Mouse (Mus musculus): ENCODE data around the gene Gfod1. TPM values are rescaled to one million over a fixed set of nuclear protein-coding genes. Genes with fewer than 3 reads are reported as not detected.

Gfod1 gene
- 10.5 TPM for polyA plus RNA-seq (2017; shearing (Covaris generic))

GRCm38 (mm10) chr13:43304018-43304431, at the start of gene Gfod1:
Gfod1 (minus strand) TSS chr13:43304172.

GRCm38 (mm10) chr13:43171020-43171710, 132.8 kb downstream of the Gfod1 start, which contains the start of gene Tbc1d7:
Tbc1d7 (minus strand) TSS chr13:43171501.

Other genes starting within 250 kb of the Gfod1 start
- 4.6 TPM for gene Tbc1d7, start 132.7 kb downstream of the Gfod1 start, polyA plus RNA-seq (2017; shearing (Covaris generic))
- gene Sirt5, start 61.3 kb upstream of the Gfod1 start, polyA plus RNA-seq (2017; shearing (Covaris generic)): 5.9 TPM
- 152 TPM for gene Nol7, start 94.2 kb upstream of the Gfod1 start, polyA plus RNA-seq (2017; shearing (Covaris generic))
- gene Ranbp9, start 177.1 kb upstream of the Gfod1 start, polyA plus RNA-seq (2017; shearing (Covaris generic)): 166 TPM

Measured in effector memory CD4-positive, alpha-beta T cell, adult 5 months (primary cell).